Mouse (Mus musculus) G1E (cell line): ENCODE measurements around the gene Pim1.

Experiments
- CTCF ChIP-seq: IDR thresholded peaks from 2 replicates; pipeline ENCODE4 v1.5.1; 2012; ENCODE audit warnings: low read depth, low read length, inconsistent platforms, mixed read lengths
- GATA1 ChIP-seq: IDR thresholded peaks from 2 replicates; pipeline ENCODE4 v1.6.1; 2012; ENCODE audit warnings: borderline replicate concordance, low read length, inconsistent platforms, mixed read lengths
- POLR2AphosphoS5 ChIP-seq: IDR thresholded peaks from 2 replicates; pipeline ENCODE4 v1.6.1; 2012; ENCODE audit warnings: low read depth, low read length, inconsistent platforms; ENCODE audit not compliant: insufficient replicate concordance

DNA sequence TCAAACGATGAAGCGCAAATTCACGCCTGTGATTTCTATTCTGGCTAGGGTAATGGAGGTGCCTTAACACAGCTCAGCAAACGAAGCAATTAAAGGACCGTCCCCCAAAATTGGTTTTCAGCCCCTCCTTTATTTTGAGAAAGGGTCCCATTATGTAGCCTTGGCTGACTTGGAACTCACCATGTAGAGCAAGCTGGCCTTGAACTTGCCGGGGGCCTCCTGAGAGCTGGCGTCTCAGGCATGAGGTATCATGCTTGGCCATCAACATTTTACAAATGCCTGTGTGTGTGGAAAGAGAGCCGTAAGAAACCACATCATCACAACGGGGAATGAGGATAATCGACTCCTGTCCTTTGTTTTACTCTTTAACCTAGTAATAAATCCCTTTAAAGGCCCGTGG, 23.5 kb upstream of the Pim1 start:
- TF ChIP-seq CTCF (no peak), GATA1 (no peak), POLR2AphosphoS5 (no peak)
